Mouse (Mus musculus) megakaryocyte-erythroid progenitor cell, adult 5-6 weeks (primary cell): Measurements from ENCODE around the gene Cdhr4. TPM values are rescaled to one million over a fixed set of nuclear protein-coding genes. Genes with fewer than 3 reads are reported as not detected.

Source experiments
- total RNA-seq, 2 experiments: library from RNA; stranded (forward) in 1 of 2; stranded (reverse) in 1 of 2; fragments of 200-1000, 215-1000 nt in 1 of 2; fragments of >200 nt in 1 of 2; fragmentation: Nextera tagmentation in 1 of 2; gene quantifications; 2 replicates each; pipeline ENCODE4 v1.2.3; 2014 to 2017

Cdhr4 gene
- total RNA-seq, 2 experiments from 2014 or later = 0.37 TPM; not detected in 1

Other genes with a start within 250 kb of the Cdhr4 start
- 172 and 186 TPM in 2 replicates for gene Rbm5, start 221.5 kb upstream of the Cdhr4 start, total RNA-seq (2014; fragmentation: Nextera tagmentation)
- 236 and 244 TPM in 2 replicates for gene Rbm5, start 221.5 kb upstream of the Cdhr4 start, total RNA-seq (2017)
- gene Rbm6, start 119.3 kb upstream of the Cdhr4 start, total RNA-seq (2014; fragmentation: Nextera tagmentation) = 123 and 150 TPM in 2 replicates
- gene Rbm6, start 119.3 kb upstream of the Cdhr4 start, total RNA-seq (2017) = 164 and 174 TPM in 2 replicates
- gene Mon1a, start 104.3 kb upstream of the Cdhr4 start, total RNA-seq (2014; fragmentation: Nextera tagmentation) = 3.7 and 7.2 TPM in 2 replicates
- gene Mon1a, start 104.3 kb upstream of the Cdhr4 start, total RNA-seq (2017) = 6.1 and 12.6 TPM in 2 replicates
- not detected in 2 replicates for gene Mst1r, start 85.6 kb upstream of the Cdhr4 start, total RNA-seq (2014; fragmentation: Nextera tagmentation)
- not detected in 2 replicates for gene Mst1r, start 85.6 kb upstream of the Cdhr4 start, total RNA-seq (2017)
- not detected in 2 replicates for gene Actl11, start 64.0 kb upstream of the Cdhr4 start, total RNA-seq (2014; fragmentation: Nextera tagmentation)
- gene Actl11, start 64.0 kb upstream of the Cdhr4 start, total RNA-seq (2017) = not detected in 2 replicates
- 0.22 TPM in 1 of 2 replicates, not detected in the other for gene Camkv, start 56.8 kb upstream of the Cdhr4 start, total RNA-seq (2014; fragmentation: Nextera tagmentation)
- gene Camkv, start 56.8 kb upstream of the Cdhr4 start, total RNA-seq (2017) = not detected in 2 replicates
- 22.4 and 31.0 TPM in 2 replicates for gene Traip, start 42.4 kb upstream of the Cdhr4 start, total RNA-seq (2014; fragmentation: Nextera tagmentation)
- 17.2 and 18.4 TPM in 2 replicates for gene Traip, start 42.4 kb upstream of the Cdhr4 start, total RNA-seq (2017)
- gene Uba7, start 17.0 kb upstream of the Cdhr4 start, total RNA-seq (2014; fragmentation: Nextera tagmentation) = 111 and 114 TPM in 2 replicates
- 17.7 and 30.3 TPM in 2 replicates for gene Uba7, start 17.0 kb upstream of the Cdhr4 start, total RNA-seq (2017)
- gene Gm20661, start 9.4 kb upstream of the Cdhr4 start, total RNA-seq (2014; fragmentation: Nextera tagmentation) = not detected in 2 replicates
- 0.42 TPM in 1 of 2 replicates, not detected in the other for gene Gm20661, start 9.4 kb upstream of the Cdhr4 start, total RNA-seq (2017)
- 23.1 and 29.7 TPM in 2 replicates for gene Inka1, start 6.6 kb upstream of the Cdhr4 start, total RNA-seq (2014; fragmentation: Nextera tagmentation)
- gene Inka1, start 6.6 kb upstream of the Cdhr4 start, total RNA-seq (2017) = 28.6 and 47.3 TPM in 2 replicates
- gene Gm20662, start 3.9 kb downstream of the Cdhr4 start, total RNA-seq (2014; fragmentation: Nextera tagmentation) = not detected in 2 replicates
- gene Gm20662, start 3.9 kb downstream of the Cdhr4 start, total RNA-seq (2017) = not detected in 2 replicates
- 30.6 and 36.6 TPM in 2 replicates for gene Ip6k1, start 10.0 kb downstream of the Cdhr4 start, total RNA-seq (2014; fragmentation: Nextera tagmentation)
- 31.9 and 36.9 TPM in 2 replicates for gene Ip6k1, start 10.0 kb downstream of the Cdhr4 start, total RNA-seq (2017)
- 7.8 and 15.0 TPM in 2 replicates for gene Gmppb, start 56.7 kb downstream of the Cdhr4 start, total RNA-seq (2014; fragmentation: Nextera tagmentation)
- 10.7 and 19.2 TPM in 2 replicates for gene Gmppb, start 56.7 kb downstream of the Cdhr4 start, total RNA-seq (2017)
- 0.92 TPM in 1 of 2 replicates, not detected in the other for gene Amigo3, start 60.7 kb downstream of the Cdhr4 start, total RNA-seq (2014; fragmentation: Nextera tagmentation)
- gene Amigo3, start 60.7 kb downstream of the Cdhr4 start, total RNA-seq (2017) = 1.1 and 3.1 TPM in 2 replicates
- not detected in 2 replicates for gene Mst1, start 87.9 kb downstream of the Cdhr4 start, total RNA-seq (2014; fragmentation: Nextera tagmentation)
- gene Mst1, start 87.9 kb downstream of the Cdhr4 start, total RNA-seq (2017) = 0.30 TPM in 1 of 2 replicates, not detected in the other
- 140 and 141 TPM in 2 replicates for gene Rnf123, start 90.8 kb downstream of the Cdhr4 start, total RNA-seq (2014; fragmentation: Nextera tagmentation)
- 41.2 and 65.5 TPM in 2 replicates for gene Rnf123, start 90.8 kb downstream of the Cdhr4 start, total RNA-seq (2017)
- gene Apeh, start 102.1 kb downstream of the Cdhr4 start, total RNA-seq (2014; fragmentation: Nextera tagmentation) = 162 and 202 TPM in 2 replicates
- 119 and 214 TPM in 2 replicates for gene Apeh, start 102.1 kb downstream of the Cdhr4 start, total RNA-seq (2017)
- gene Bsn, start 197.9 kb downstream of the Cdhr4 start, total RNA-seq (2014; fragmentation: Nextera tagmentation) = 5.5 and 7.4 TPM in 2 replicates
- 2.3 and 2.9 TPM in 2 replicates for gene Bsn, start 197.9 kb downstream of the Cdhr4 start, total RNA-seq (2017)